Mouse (Mus musculus): ENCODE results near the gene Fcrl6. TPM values are rescaled to one million over a fixed set of nuclear protein-coding genes. Genes with fewer than 3 reads are reported as not detected.
A peak's percentile ranks its signal among the peaks of the same experiment; 100 is the strongest.

The Fcrl6 gene
- polyA plus RNA-seq, 1 experiment from 2014 or later, result 0.31 TPM

DNA sequence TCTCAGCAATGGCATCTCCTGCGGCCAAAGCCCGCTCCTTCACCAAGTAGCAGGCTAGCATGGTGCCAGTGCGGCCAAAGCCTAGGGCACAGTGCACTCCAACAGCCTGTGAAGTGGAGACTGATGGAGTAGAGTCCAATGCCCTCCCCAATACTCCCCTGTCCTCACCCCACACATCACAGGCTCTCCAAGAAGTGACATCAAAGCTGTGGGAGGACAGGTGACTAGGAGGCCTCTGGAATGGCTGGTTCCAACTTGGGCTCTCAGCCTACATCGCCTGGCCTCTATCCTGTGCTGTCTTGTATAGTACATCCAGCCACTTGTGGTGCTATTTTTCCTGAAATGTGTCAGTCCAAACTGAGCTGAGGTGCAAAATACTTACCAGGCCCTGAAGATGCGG is 29.4 kb upstream of the Fcrl6 start:
- Histone ChIP-seq H3K4me1 (no peaks in the 10 kb centered on the region), H3K36me3 (no peaks in the 10 kb centered on the region), H3K4me2 (replicated peaks) (no peak overlapping the region), H3K9me3 (no peaks in the 10 kb centered on the region), H3K27me3 (no peaks in the 10 kb centered on the region; the same call in 1 of the 2 replicates), H3K4me3 (no peak overlapping the region), H3K9ac (replicated peaks) (no peak overlapping the region), H3K27ac (replicated peaks) (no peak overlapping the region)
- ATAC-seq (ENCODE audit: low FRiP score, low read depth), result no peak
- WGBS, result 83% methylated on average over 5 of the region's 5 CpGs

DNA sequence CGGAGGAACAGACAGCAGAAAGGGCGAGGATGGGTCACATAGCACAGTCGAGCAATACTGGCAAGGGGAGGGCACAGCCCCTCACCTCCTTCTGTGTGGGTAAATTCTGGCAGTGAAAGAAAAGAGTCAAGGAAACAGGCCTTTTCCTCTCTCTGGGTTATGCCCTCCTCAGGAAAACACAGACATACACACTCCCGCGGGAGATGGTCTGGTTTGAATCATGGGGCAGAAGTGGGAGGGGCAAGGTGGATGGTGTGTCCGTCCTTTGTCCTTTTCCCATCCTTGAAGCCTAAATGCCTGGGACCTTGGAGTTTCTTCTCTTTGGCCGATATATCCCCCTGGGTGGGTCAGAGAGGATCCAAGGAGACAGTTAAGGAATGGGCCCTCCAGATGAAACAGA is 27.5 kb upstream of the Fcrl6 start:
- no peaks in the 10 kb centered on the region for H3K36me3 ChIP-seq
- no peaks in the 10 kb centered on the region for H3K4me1 ChIP-seq
- H3K9ac ChIP-seq (replicated peaks), result no peak overlapping the region
- H3K9me3 ChIP-seq, result no peaks in the 10 kb centered on the region
- H3K27me3 ChIP-seq, result no peaks in the 10 kb centered on the region; the same call in 1 of the 2 replicates
- H3K4me3 ChIP-seq, result no peak overlapping the region
- H3K4me2 ChIP-seq (replicated peaks), result no peak overlapping the region
- ATAC-seq (ENCODE audit: low FRiP score, low read depth), result no peak
- H3K27ac ChIP-seq (replicated peaks), result no peak overlapping the region
- WGBS, result 79% methylated on average over 7 of the region's 7 CpGs

DNA sequence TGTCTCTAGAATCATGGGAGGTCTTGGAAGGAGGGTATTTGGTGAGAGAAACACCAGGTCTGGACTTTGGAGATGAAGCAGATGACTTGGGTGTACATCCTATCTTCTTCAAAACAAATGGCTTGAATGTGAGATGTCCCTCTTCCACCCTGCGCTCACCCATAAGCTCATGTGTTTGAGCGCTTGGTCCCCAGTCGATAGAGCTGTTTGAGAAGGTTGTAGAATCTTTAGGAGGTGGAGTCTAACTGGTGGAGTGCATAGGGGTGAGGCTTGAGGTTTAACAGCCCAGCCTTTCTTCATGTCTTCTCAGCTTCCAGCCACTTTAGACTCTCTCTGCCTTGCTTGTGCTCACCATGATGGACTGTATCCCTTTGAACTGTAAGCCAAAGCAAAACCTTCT is 24.0 kb upstream of the Fcrl6 start:
- Histone ChIP-seq H3K27me3 (no peaks in the 10 kb centered on the region; the same call in 1 of the 2 replicates), H3K27ac (replicated peaks) (no peak overlapping the region), H3K4me2 (replicated peaks) (no peak overlapping the region), H3K36me3 (no peaks in the 10 kb centered on the region), H3K4me3 (no peak overlapping the region), H3K9ac (replicated peaks) (no peak overlapping the region), H3K9me3 (no peaks in the 10 kb centered on the region), H3K4me1 (no peaks in the 10 kb centered on the region)
- WGBS, result 92% methylated on average over 3 of the region's 3 CpGs
- no peak for ATAC-seq (ENCODE audit: low FRiP score, low read depth)

DNA sequence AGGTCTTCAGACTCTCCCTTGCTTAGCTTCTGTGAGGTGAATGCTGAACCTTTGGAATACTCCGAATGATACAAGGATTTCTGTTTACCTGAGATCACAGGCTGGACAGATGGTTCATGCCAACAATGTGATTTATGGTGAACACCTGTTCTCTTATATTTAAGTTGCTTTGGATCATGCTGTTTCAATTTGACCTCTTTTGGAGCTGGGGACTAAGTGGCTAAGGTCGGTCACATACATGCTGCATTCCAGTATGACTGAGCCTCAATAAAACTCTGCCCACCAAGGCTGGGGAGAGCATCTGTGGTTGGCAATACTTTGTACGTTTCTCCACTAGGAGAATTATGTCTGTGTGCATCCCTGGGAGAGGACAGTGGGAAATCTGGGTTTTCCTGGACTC is 21.7 kb upstream of the Fcrl6 start:
- Histone ChIP-seq H3K9me3 (no peaks in the 10 kb centered on the region), H3K4me1 (no peaks in the 10 kb centered on the region), H3K4me2 (replicated peaks) (no peak overlapping the region), H3K4me3 (no peak overlapping the region), H3K36me3 (no peaks in the 10 kb centered on the region), H3K27ac (replicated peaks) (no peak overlapping the region), H3K27me3 (no peaks in the 10 kb centered on the region), H3K9ac (replicated peaks) (no peak overlapping the region)
- ATAC-seq (ENCODE audit: low FRiP score, low read depth), result no peak
- 79% methylated on average over 3 of the region's 3 CpGs for WGBS

DNA sequence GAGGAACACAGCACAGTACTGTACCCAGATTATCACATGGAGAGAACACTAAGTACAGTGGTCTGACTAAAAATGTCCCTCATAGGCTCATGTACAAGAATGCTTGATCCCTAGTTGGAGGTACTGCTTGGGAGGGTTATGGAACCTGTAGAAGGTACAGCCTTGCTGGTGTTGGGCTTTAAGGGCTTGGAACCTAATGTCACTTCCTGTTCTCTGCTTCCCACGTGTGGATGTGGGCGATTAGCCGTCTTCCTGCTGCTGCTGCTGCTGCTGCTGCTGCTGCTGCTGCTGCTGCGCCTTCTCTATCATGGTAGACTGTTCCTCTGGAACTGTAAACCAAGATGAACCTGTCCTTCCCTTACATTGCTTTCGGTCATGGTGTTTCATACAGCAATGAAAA is 21.2 kb upstream of the Fcrl6 start:
- H3K27ac ChIP-seq (replicated peaks), result no peak overlapping the region
- 75% methylated on average over 5 of the region's 5 CpGs for WGBS
- H3K9me3 ChIP-seq, result no peaks in the 10 kb centered on the region
- no peaks in the 10 kb centered on the region for H3K4me1 ChIP-seq
- no peak overlapping the region for H3K9ac ChIP-seq (replicated peaks)
- no peak for ATAC-seq (ENCODE audit: low FRiP score, low read depth)
- H3K27me3 ChIP-seq, result no peaks in the 10 kb centered on the region
- no peak overlapping the region for H3K4me3 ChIP-seq
- H3K36me3 ChIP-seq, result no peaks in the 10 kb centered on the region
- no peak overlapping the region for H3K4me2 ChIP-seq (replicated peaks)

DNA sequence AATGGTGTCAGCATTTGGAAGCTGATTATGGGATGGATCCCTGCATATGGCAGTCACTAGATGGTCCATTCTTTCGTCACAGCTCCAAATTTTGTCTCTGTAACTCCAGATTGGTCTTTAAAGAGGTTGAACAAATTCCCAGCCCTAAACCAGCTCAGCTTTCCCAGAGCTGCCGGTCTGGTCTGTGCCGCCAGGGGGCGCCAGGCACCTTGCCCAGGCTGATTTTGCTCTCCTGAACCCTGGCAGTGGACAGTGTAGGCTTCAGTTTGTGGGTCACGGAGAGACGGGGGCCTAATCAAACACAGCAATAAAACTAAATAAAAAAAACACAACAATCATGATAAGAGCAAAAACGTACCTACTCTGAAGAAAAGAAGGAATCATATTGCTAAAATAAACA is 16.9 kb upstream of the Fcrl6 start:
- 20% methylated on average over 7 of the region's 7 CpGs for WGBS
- H3K4me2 ChIP-seq (replicated peaks), result no peak overlapping the region
- H3K9me3 ChIP-seq, result no peaks in the 10 kb centered on the region
- no peak overlapping the region for H3K27ac ChIP-seq (replicated peaks)
- no peak overlapping the region for H3K9ac ChIP-seq (replicated peaks)
- ATAC-seq (ENCODE audit: low FRiP score, low read depth), result no peak
- H3K4me3 ChIP-seq, result no peak overlapping the region
- peaks cover 12% of the 10 kb centered on the region for H3K4me1 ChIP-seq
- H3K27me3 ChIP-seq, result no peaks in the 10 kb centered on the region
- no peaks in the 10 kb centered on the region for H3K36me3 ChIP-seq

DNA sequence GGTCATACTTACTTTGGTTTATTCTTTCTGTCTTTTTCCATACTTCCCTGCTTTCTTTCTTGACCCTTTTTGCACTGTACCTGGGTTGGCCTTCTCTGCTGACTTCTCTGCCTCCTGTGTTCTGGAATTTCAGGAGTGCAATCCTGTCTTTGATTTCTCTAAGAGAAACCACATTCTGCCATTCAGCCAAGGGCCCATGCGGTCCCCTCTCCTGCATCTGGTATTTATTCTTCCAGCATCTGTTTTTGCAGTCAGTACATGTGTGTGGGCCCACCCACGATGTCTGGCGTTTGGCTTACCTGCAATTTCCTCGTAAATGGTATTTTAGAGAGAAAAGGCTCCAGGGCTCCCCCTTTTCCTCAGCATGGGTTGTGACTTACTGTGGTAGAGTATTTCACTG is 15.8 kb upstream of the Fcrl6 start:
- ATAC-seq (ENCODE audit: low FRiP score, low read depth), result no peak
- Histone ChIP-seq H3K4me2 (replicated peaks) (no peak overlapping the region), H3K4me3 (no peak overlapping the region), H3K9me3 (no peaks in the 10 kb centered on the region), H3K27ac (replicated peaks) (no peak overlapping the region), H3K4me1 (peaks cover 12% of the 10 kb centered on the region), H3K36me3 (no peaks in the 10 kb centered on the region), H3K9ac (replicated peaks) (no peak overlapping the region), H3K27me3 (no peaks in the 10 kb centered on the region)
- 82% methylated on average over 4 of the region's 4 CpGs for WGBS

DNA sequence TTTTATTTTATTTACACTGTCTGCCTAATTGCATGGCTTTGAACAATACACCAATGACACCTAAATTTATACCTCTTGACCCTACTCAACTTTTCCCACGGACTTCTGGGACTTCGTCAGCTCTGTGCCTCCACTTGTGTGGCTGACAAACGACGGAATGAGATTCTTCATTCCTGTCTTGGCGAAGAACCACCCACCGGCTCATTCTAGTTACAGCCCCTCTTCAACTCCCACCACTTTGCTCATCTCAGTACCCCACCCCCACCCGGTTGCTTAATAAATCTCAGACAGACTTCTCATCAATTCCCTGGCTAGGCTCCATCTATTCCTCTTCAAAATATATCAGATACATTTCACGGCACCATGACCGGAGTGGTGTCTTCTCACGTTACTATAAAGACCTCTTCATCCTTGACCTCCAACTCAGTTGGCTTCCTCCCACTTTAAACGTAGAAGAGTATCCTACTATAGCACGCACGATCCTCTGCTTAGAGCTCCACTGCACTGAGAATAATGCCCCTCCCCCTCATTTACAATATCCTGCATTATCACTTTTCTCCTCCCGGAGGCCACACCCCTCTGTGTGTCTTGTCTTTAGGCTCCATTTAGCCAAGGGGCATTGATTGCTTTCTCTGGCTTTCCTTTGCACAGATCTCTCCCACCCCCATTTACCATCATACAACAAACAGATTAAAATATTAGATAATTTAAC is 15.2 kb upstream of the Fcrl6 start:
- no peaks in the 10 kb centered on the region for H3K27me3 ChIP-seq
- peaks cover 12% of the 10 kb centered on the region for H3K4me1 ChIP-seq
- 44% methylated on average over 14 of the region's 14 CpGs for WGBS
- H3K36me3 ChIP-seq, result no peaks in the 10 kb centered on the region
- peak; percentile 56 for ATAC-seq (ENCODE audit: low FRiP score, low read depth)
- H3K9me3 ChIP-seq, result no peaks in the 10 kb centered on the region
- H3K27ac ChIP-seq (replicated peaks), result no peak overlapping the region
- H3K9ac ChIP-seq (replicated peaks), result no peak overlapping the region
- peak overlapping the region; percentile 69 for H3K4me2 ChIP-seq (replicated peaks)
- peak overlapping the region; percentile 38; the same call in 1 of the 2 replicates for H3K4me3 ChIP-seq

DNA sequence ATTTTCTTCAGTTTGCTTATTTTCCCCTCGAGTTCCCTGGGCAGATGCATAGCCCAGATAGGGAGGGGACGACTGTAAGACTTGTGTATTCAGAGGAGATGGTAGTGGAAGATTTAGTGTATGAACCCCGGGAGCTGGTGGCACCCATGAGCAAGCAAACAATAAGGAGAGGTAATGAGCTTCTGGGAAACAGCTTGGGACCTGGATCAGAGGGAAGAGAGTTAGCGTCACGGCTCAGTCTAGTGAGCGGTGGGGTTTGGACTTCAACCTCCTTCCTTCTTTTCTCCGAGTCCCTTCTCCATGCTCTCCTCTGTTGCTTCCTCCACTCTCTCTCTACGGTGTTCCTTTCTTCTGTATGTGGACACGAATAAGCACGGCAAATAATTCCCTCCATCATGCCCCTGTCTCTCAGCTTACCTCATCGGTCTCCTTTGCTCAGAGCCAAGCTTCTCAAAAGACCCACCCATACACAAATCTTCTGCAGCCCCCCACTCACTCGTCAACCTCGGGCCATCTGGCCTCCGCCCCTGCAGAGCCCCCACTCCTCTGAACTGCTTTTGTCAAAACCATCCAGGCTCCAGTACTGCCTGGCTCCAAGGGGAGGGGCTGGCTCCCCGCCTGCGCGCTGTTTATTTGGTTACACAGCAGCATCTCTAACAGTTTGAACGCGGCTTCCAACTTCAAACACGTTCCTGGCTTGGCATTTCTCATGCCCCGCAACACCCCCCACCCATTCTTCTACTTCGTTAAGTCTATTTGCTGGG is 14.4 kb upstream of the Fcrl6 start:
- H3K9ac ChIP-seq (replicated peaks), result peak overlapping the region; percentile 47; the same call in 1 of the 2 replicates
- H3K27me3 ChIP-seq, result no peaks in the 10 kb centered on the region
- H3K4me3 ChIP-seq, result peak overlapping the region; percentile 38
- ATAC-seq (ENCODE audit: low FRiP score, low read depth), result peak; percentile 79
- no peak overlapping the region for H3K27ac ChIP-seq (replicated peaks)
- peak overlapping the region; percentile 69 for H3K4me2 ChIP-seq (replicated peaks)
- no peaks in the 10 kb centered on the region for H3K36me3 ChIP-seq
- 12% methylated on average over 22 of the region's 22 CpGs for WGBS
- no peaks in the 10 kb centered on the region for H3K9me3 ChIP-seq
- peaks cover 12% of the 10 kb centered on the region for H3K4me1 ChIP-seq

DNA sequence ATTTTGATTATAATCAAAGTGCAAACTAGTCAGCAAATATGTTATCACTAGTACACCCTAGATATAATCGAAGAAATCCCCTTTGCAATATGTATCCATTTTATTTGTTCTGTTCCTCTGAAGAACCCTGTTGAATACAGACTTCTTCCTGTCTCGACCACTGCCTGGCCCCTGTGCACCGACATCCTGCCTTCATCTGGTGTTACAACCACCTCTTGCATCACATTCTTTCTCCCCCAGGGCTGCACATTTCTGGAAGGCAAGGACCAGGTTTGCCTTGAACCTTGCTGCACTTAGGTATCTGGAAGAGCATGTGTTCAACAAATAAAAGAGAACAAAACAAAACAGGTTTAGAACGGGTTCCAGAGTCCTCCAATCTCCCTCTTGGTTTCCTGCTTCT is 13.1 kb upstream of the Fcrl6 start:
- H3K27ac ChIP-seq (replicated peaks), result no peak overlapping the region
- H3K4me3 ChIP-seq, result no peak overlapping the region
- no peak overlapping the region for H3K9ac ChIP-seq (replicated peaks)
- H3K4me2 ChIP-seq (replicated peaks), result no peak overlapping the region
- peaks cover 12% of the 10 kb centered on the region for H3K4me1 ChIP-seq
- no peaks in the 10 kb centered on the region for H3K9me3 ChIP-seq
- WGBS, result 84% methylated on average over 4 of the region's 4 CpGs
- ATAC-seq (ENCODE audit: low FRiP score, low read depth), result no peak
- H3K27me3 ChIP-seq, result no peaks in the 10 kb centered on the region; the same call in 1 of the 2 replicates
- no peaks in the 10 kb centered on the region for H3K36me3 ChIP-seq

DNA sequence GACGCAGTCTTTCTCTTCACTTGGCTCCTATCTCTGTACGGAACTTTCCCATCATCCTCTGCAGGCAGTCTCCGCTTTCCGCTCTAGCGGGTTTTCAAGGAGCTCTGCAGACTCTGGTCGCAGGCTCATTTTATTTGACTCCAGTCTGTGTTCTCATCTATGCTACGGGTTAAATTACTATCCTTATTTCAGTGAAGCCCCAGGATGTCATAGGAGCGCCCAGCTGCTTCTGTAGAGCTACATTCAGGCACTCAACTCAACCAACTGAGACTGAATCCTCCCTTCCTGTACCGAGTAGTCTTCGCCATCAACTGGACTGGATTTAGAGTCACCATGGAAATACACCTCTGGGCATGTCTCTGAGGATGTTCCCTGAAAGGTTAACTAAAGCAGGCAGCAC is 12.3 kb upstream of the Fcrl6 start:
- H3K4me2 ChIP-seq (replicated peaks), result no peak overlapping the region
- H3K27ac ChIP-seq (replicated peaks), result no peak overlapping the region
- 88% methylated on average over 10 of the region's 10 CpGs for WGBS
- no peaks in the 10 kb centered on the region for H3K9me3 ChIP-seq
- H3K4me1 ChIP-seq, result peaks cover 12% of the 10 kb centered on the region
- no peaks in the 10 kb centered on the region for H3K36me3 ChIP-seq
- H3K27me3 ChIP-seq, result no peaks in the 10 kb centered on the region; the same call in 1 of the 2 replicates
- ATAC-seq (ENCODE audit: low FRiP score, low read depth), result no peak
- H3K4me3 ChIP-seq, result no peak overlapping the region
- H3K9ac ChIP-seq (replicated peaks), result no peak overlapping the region

DNA sequence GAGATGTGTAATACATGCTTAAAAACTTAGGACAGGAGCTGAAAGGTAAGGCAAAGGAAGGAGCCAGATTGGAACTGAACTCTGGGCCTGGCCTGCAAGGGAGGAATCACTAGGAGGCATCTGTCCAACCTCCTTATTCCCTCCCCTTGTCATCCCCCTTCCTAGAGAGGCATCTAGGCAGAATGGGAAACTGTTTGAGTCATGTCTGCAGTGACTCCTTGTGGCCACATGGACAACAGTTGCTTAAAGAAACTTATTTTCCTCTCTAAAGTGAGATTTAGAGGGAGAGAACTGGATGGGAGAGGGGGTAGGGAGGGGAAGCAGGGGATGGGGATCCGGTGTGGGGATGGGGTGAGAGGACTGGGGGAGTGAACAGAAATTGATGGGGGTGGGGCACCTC is 10.4 kb upstream of the Fcrl6 start:
- H3K4me3 ChIP-seq, result no peak overlapping the region
- no peak overlapping the region for H3K27ac ChIP-seq (replicated peaks)
- no peaks in the 10 kb centered on the region; the same call in 1 of the 2 replicates for H3K27me3 ChIP-seq
- no peak overlapping the region for H3K4me2 ChIP-seq (replicated peaks)
- 57% methylated on average over 1 of the region's 1 CpGs for WGBS
- H3K9me3 ChIP-seq, result no peaks in the 10 kb centered on the region
- no peak overlapping the region for H3K9ac ChIP-seq (replicated peaks)
- no peak for ATAC-seq (ENCODE audit: low FRiP score, low read depth)
- H3K36me3 ChIP-seq, result no peaks in the 10 kb centered on the region
- peaks cover 11% of the 10 kb centered on the region for H3K4me1 ChIP-seq

Data from midbrain, embryonic 12.5 days (tissue).